Mouse (Mus musculus) lung, embryonic 14.5 days (tissue): ENCODE data around the gene Olfr155. TPM values are rescaled to one million over a fixed set of nuclear protein-coding genes. Genes with fewer than 3 reads are reported as not detected.

Source experiments
- ATAC-seq: fragments of 200-750 bp; cut with Nextera tagmentation; 2 replicates; pipeline ENCODE4 v1.8.0; 2017; ENCODE audit warnings: mild to moderate bottlenecking, moderate TSS enrichment, moderate library complexity; ENCODE audit not compliant: insufficient read depth
- DNase-seq: peaks from one replicate; pipeline ENCODE4 v3.0.0-alpha.2; 2015
- H3K27ac ChIP-seq: fragments of 300-500 bp; sonication (generic); 2 replicates; pipeline ENCODE4 v1.5.1; 2014; ENCODE audit warnings: low read depth, mild to moderate bottlenecking, moderate library complexity
- H3K27me3 ChIP-seq: fragments of 300-500 bp; sonication (generic); 2 replicates; pipeline ENCODE4 v1.6.1; 2014; ENCODE audit warnings: low read length, control low read depth; ENCODE audit not compliant: insufficient read depth
- H3K36me3 ChIP-seq: fragments of 300-500 bp; sonication (generic); 2 replicates; pipeline ENCODE4 v1.6.1; 2014; ENCODE audit warnings: control low read depth; ENCODE audit not compliant: insufficient read depth
- H3K4me1 ChIP-seq: fragments of 300-500 bp; sonication (generic); 2 replicates; pipeline ENCODE4 v1.6.1; 2014; ENCODE audit warnings: antibody characterized with exemption, control low read depth; ENCODE audit not compliant: insufficient read depth
- H3K4me2 ChIP-seq: fragments of 300-500 bp; sonication (generic); 2 replicates; pipeline ENCODE4 v1.6.1; 2014; ENCODE audit warnings: mild to moderate bottlenecking
- H3K4me3 ChIP-seq: fragments of 300-500 bp; sonication (generic); 2 replicates; pipeline ENCODE4 v1.5.1; 2014; ENCODE audit warnings: low read depth, low read length
- H3K9ac ChIP-seq: fragments of 300-500 bp; sonication (generic); 2 replicates; pipeline ENCODE4 v1.6.1; 2014
- H3K9me3 ChIP-seq: fragments of 300-500 bp; sonication (generic); 2 replicates; pipeline ENCODE4 v1.6.1; 2016; ENCODE audit warnings: low read depth, low read length, control low read depth
- CTCF ChIP-seq: IDR thresholded peaks from 2 replicates; pipeline ENCODE4 v1.5.1; 2016; ENCODE audit warnings: antibody characterized with exemption, low read depth
- WGBS: fragments of 180-500 bp; shearing (Covaris S2); extraction: QIAGEN DNeasy Blood & Tissue Kit; methylation state at CpG from one replicate; pipeline ENCODE4 v1.1.7; 2014; 5-methylcytosine and 5-hydroxymethylcytosine counted together
- polyA plus RNA-seq: library from polyadenylated mRNA; unstranded; fragments of >200 nt; fragmentation: Nextera tagmentation; extraction: Ambion mirVana; gene quantifications from 2 replicates; pipeline ENCODE4 v1.2.1, GENCODE M21; 2014

Gene Olfr155
- polyA plus RNA-seq: not detected in 2 replicates

GRCm38 (mm10) chr4:43851265-43851664 is at the start of gene Olfr155:
Olfr155 (plus strand) TSS chr4:43851565.
- Histone ChIP-seq H3K4me2 (no peak within 1 kb of the TSS), H3K27ac (no peak within 1 kb of the TSS), H3K9me3 (no peaks in the 10 kb centered on the region), H3K27me3 (no peaks in the 10 kb centered on the region), H3K9ac (no peak within 1 kb of the TSS), H3K4me1 (no peaks in the 10 kb centered on the region), H3K36me3 (no peaks in the 10 kb centered on the region), H3K4me3 (no peak within 1 kb of the TSS)
- no peak for TF ChIP-seq CTCF
- DNase-seq (no peak), ATAC-seq (no peak)
- WGBS: 69% methylated on average over 6 of the region's 6 CpGs

GRCm38 (mm10) chr4:43822896-43823550 is 28.3 kb upstream of the Olfr155 start:
- no peak overlapping the region for H3K9ac ChIP-seq
- H3K36me3 ChIP-seq: no peaks in the 10 kb centered on the region
- no peak for ATAC-seq
- DNase-seq: no peak
- H3K27ac ChIP-seq: no peak overlapping the region
- no peak overlapping the region for H3K4me2 ChIP-seq
- 63% methylated on average over 13 of the region's 13 CpGs for WGBS
- H3K4me3 ChIP-seq: no peak overlapping the region
- TF ChIP-seq CTCF: no peak
- no peaks in the 10 kb centered on the region for H3K27me3 ChIP-seq
- H3K9me3 ChIP-seq: no peaks in the 10 kb centered on the region
- H3K4me1 ChIP-seq: no peaks in the 10 kb centered on the region

- Histone ChIP-seq H3K4me2 (no peak within 1 kb of the TSS), H3K9me3 (no peaks in the 10 kb centered on the region), H3K4me1 (no peaks in the 10 kb centered on the region), H3K36me3 (no peaks in the 10 kb centered on the region), H3K9ac (no peak within 1 kb of the TSS), H3K27me3 (no peaks in the 10 kb centered on the region), H3K27ac (no peak within 1 kb of the TSS), H3K4me3 (no peak within 1 kb of the TSS)
- peak; percentile 75 for TF ChIP-seq CTCF
- 11% methylated on average over 7 of the region's 7 CpGs for WGBS
- ATAC-seq (no peak), DNase-seq (peak; percentile 77)
Observed at GRCm38 (mm10) chr4:43823845-43824337, 27.5 kb upstream of the Olfr155 start, which contains the start of gene Olfr156. Olfr156 (minus strand) TSS chr4:43823895.

- 91% methylated on average over 4 of the region's 4 CpGs for WGBS
- Histone ChIP-seq H3K4me3 (no peak overlapping the region), H3K4me2 (no peak overlapping the region), H3K4me1 (no peaks in the 10 kb centered on the region), H3K27me3 (no peaks in the 10 kb centered on the region), H3K27ac (no peak overlapping the region), H3K9me3 (no peaks in the 10 kb centered on the region), H3K9ac (no peak overlapping the region), H3K36me3 (no peaks in the 10 kb centered on the region)
- TF ChIP-seq CTCF: no peak
- ATAC-seq (no peak), DNase-seq (no peak)
Observed at GRCm38 (mm10) chr4:43828806-43829205, 22.6 kb upstream of the Olfr155 start.

GRCm38 (mm10) chr4:43832031-43832430 is 19.3 kb upstream of the Olfr155 start:
- no peaks in the 10 kb centered on the region for H3K4me1 ChIP-seq
- H3K4me2 ChIP-seq: no peak overlapping the region
- 0 out of 2 replicates have a peak, but pooled peaks have one; percentile 11 for TF ChIP-seq CTCF
- DNase-seq (no peak), ATAC-seq (no peak)
- H3K27ac ChIP-seq: no peak overlapping the region
- no peak overlapping the region for H3K9ac ChIP-seq
- no peaks in the 10 kb centered on the region for H3K9me3 ChIP-seq
- H3K27me3 ChIP-seq: no peaks in the 10 kb centered on the region
- WGBS: 54% methylated on average over 5 of the region's 5 CpGs
- H3K36me3 ChIP-seq: no peaks in the 10 kb centered on the region
- no peak overlapping the region for H3K4me3 ChIP-seq

- Histone ChIP-seq H3K9ac (no peak overlapping the region), H3K27ac (no peak overlapping the region), H3K36me3 (no peaks in the 10 kb centered on the region), H3K4me1 (no peaks in the 10 kb centered on the region), H3K4me2 (no peak overlapping the region), H3K4me3 (no peak overlapping the region), H3K9me3 (no peaks in the 10 kb centered on the region), H3K27me3 (no peaks in the 10 kb centered on the region)
- DNase-seq (no peak), ATAC-seq (no peak)
- no peak for TF ChIP-seq CTCF
- WGBS: 63% methylated on average over 5 of the region's 5 CpGs
Observed at GRCm38 (mm10) chr4:43833752-43834151, 17.6 kb upstream of the Olfr155 start.

GRCm38 (mm10) chr4:43834749-43835148 is 16.6 kb upstream of the Olfr155 start:
- no peak for TF ChIP-seq CTCF
- WGBS: 45% methylated on average over 4 of the region's 4 CpGs
- H3K4me2 ChIP-seq: no peak overlapping the region
- H3K36me3 ChIP-seq: no peaks in the 10 kb centered on the region
- DNase-seq: no peak
- no peak for ATAC-seq
- H3K9ac ChIP-seq: no peak overlapping the region
- H3K27ac ChIP-seq: no peak overlapping the region
- H3K4me1 ChIP-seq: no peaks in the 10 kb centered on the region
- H3K27me3 ChIP-seq: no peaks in the 10 kb centered on the region
- no peaks in the 10 kb centered on the region for H3K9me3 ChIP-seq
- H3K4me3 ChIP-seq: no peak overlapping the region
